Mouse (Mus musculus): ENCODE results near the gene Sprn. TPM values are rescaled to one million over a fixed set of nuclear protein-coding genes. Genes with fewer than 3 reads are reported as not detected.

Sprn gene
- polyA plus RNA-seq (2015; fragmentation: Nextera tagmentation; extraction: Ambion mirVana) = 0.87 and 1.3 TPM in 2 replicates

- WGBS = 3% methylated on average over 28 of the region's 28 CpGs
- no peaks in the 10 kb centered on the region for H3K36me3 ChIP-seq
- H3K4me3 ChIP-seq (replicated peaks) = peak within 1 kb of the TSS; percentile 30
- H3K4me2 ChIP-seq (replicated peaks) = peak within 1 kb of the TSS; percentile 46
- no peak within 1 kb of the TSS for H3K9ac ChIP-seq
- H3K4me1 ChIP-seq = peaks cover 11% of the 10 kb centered on the region
- ATAC-seq (ENCODE audit: insufficient number of reproducible peaks, low FRiP score, low TSS enrichment, low read depth) = no peak
- H3K27me3 ChIP-seq = peaks cover 44% of the 10 kb centered on the region
- no peaks in the 10 kb centered on the region for H3K9me3 ChIP-seq (replicated peaks)
- H3K27ac ChIP-seq (replicated peaks) = no peak within 1 kb of the TSS
Observed at GRCm38 (mm10) chr7:140154218-140154927, at the start of gene Sprn. Sprn (minus strand) TSS chr7:140154877.

- no peak overlapping the region for H3K4me3 ChIP-seq (replicated peaks)
- 88% methylated on average over 4 of the region's 4 CpGs for WGBS
- no peak overlapping the region for H3K27ac ChIP-seq (replicated peaks)
- no peak overlapping the region for H3K4me2 ChIP-seq (replicated peaks)
- no peak for ATAC-seq (ENCODE audit: insufficient number of reproducible peaks, low FRiP score, low TSS enrichment, low read depth)
- no peaks in the 10 kb centered on the region for H3K9me3 ChIP-seq (replicated peaks)
- no peaks in the 10 kb centered on the region for H3K27me3 ChIP-seq
- no peak overlapping the region for H3K9ac ChIP-seq
- H3K36me3 ChIP-seq = no peaks in the 10 kb centered on the region
- H3K4me1 ChIP-seq = no peaks in the 10 kb centered on the region
Observed at GRCm38 (mm10) chr7:140201090-140201489, 46.4 kb upstream of the Sprn start.

GRCm38 (mm10) chr7:140196002-140196401 is 41.3 kb upstream of the Sprn start:
- 75% methylated on average over 8 of the region's 8 CpGs for WGBS
- Histone ChIP-seq H3K4me2 (replicated peaks) (no peak overlapping the region), H3K9ac (no peak overlapping the region), H3K4me3 (replicated peaks) (no peak overlapping the region), H3K27ac (replicated peaks) (no peak overlapping the region), H3K4me1 (no peaks in the 10 kb centered on the region), H3K36me3 (no peaks in the 10 kb centered on the region), H3K27me3 (no peaks in the 10 kb centered on the region), H3K9me3 (replicated peaks) (no peaks in the 10 kb centered on the region)
- no peak for ATAC-seq (ENCODE audit: insufficient number of reproducible peaks, low FRiP score, low TSS enrichment, low read depth)

GRCm38 (mm10) chr7:140194031-140194430 is 39.4 kb upstream of the Sprn start:
- no peak overlapping the region for H3K4me3 ChIP-seq (replicated peaks)
- no peak overlapping the region for H3K27ac ChIP-seq (replicated peaks)
- H3K9ac ChIP-seq = no peak overlapping the region
- no peaks in the 10 kb centered on the region for H3K9me3 ChIP-seq (replicated peaks)
- H3K4me1 ChIP-seq = no peaks in the 10 kb centered on the region
- H3K36me3 ChIP-seq = no peaks in the 10 kb centered on the region
- ATAC-seq (ENCODE audit: insufficient number of reproducible peaks, low FRiP score, low TSS enrichment, low read depth) = no peak
- no peak overlapping the region for H3K4me2 ChIP-seq (replicated peaks)
- 79% methylated on average over 4 of the region's 4 CpGs for WGBS
- no peaks in the 10 kb centered on the region for H3K27me3 ChIP-seq

- no peak overlapping the region for H3K4me3 ChIP-seq (replicated peaks)
- no peaks in the 10 kb centered on the region for H3K36me3 ChIP-seq
- no peak overlapping the region for H3K27ac ChIP-seq (replicated peaks)
- 81% methylated on average over 2 of the region's 2 CpGs for WGBS
- H3K27me3 ChIP-seq = no peaks in the 10 kb centered on the region
- H3K9me3 ChIP-seq (replicated peaks) = no peaks in the 10 kb centered on the region
- no peak for ATAC-seq (ENCODE audit: insufficient number of reproducible peaks, low FRiP score, low TSS enrichment, low read depth)
- no peaks in the 10 kb centered on the region for H3K4me1 ChIP-seq
- no peak overlapping the region for H3K9ac ChIP-seq
- no peak overlapping the region for H3K4me2 ChIP-seq (replicated peaks)
Observed at GRCm38 (mm10) chr7:140192851-140193250, 38.2 kb upstream of the Sprn start.

GRCm38 (mm10) chr7:140192445-140192844 is 37.8 kb upstream of the Sprn start:
- no peak overlapping the region for H3K27ac ChIP-seq (replicated peaks)
- H3K4me1 ChIP-seq = no peaks in the 10 kb centered on the region
- H3K4me2 ChIP-seq (replicated peaks) = no peak overlapping the region
- WGBS = 63% methylated on average over 2 of the region's 2 CpGs
- no peaks in the 10 kb centered on the region for H3K9me3 ChIP-seq (replicated peaks)
- no peaks in the 10 kb centered on the region for H3K36me3 ChIP-seq
- no peak overlapping the region for H3K9ac ChIP-seq
- H3K27me3 ChIP-seq = no peaks in the 10 kb centered on the region
- H3K4me3 ChIP-seq (replicated peaks) = no peak overlapping the region
- no peak for ATAC-seq (ENCODE audit: insufficient number of reproducible peaks, low FRiP score, low TSS enrichment, low read depth)

GRCm38 (mm10) chr7:140190435-140190834 is 35.8 kb upstream of the Sprn start:
- Histone ChIP-seq H3K4me2 (replicated peaks) (no peak overlapping the region), H3K27me3 (no peaks in the 10 kb centered on the region), H3K36me3 (no peaks in the 10 kb centered on the region), H3K9me3 (replicated peaks) (no peaks in the 10 kb centered on the region), H3K4me3 (replicated peaks) (no peak overlapping the region), H3K27ac (replicated peaks) (no peak overlapping the region), H3K9ac (no peak overlapping the region), H3K4me1 (no peaks in the 10 kb centered on the region)
- WGBS = 83% methylated on average over 1 of the region's 1 CpGs
- ATAC-seq (ENCODE audit: insufficient number of reproducible peaks, low FRiP score, low TSS enrichment, low read depth) = no peak

GRCm38 (mm10) chr7:140188391-140189328 is 34.0 kb upstream of the Sprn start:
- no peak for ATAC-seq (ENCODE audit: insufficient number of reproducible peaks, low FRiP score, low TSS enrichment, low read depth)
- no peak overlapping the region for H3K4me2 ChIP-seq (replicated peaks)
- no peaks in the 10 kb centered on the region for H3K9me3 ChIP-seq (replicated peaks)
- no peaks in the 10 kb centered on the region for H3K36me3 ChIP-seq
- H3K27me3 ChIP-seq = no peaks in the 10 kb centered on the region
- H3K4me1 ChIP-seq = no peaks in the 10 kb centered on the region
- no peak overlapping the region for H3K4me3 ChIP-seq (replicated peaks)
- 56% methylated on average over 4 of the region's 4 CpGs for WGBS
- H3K9ac ChIP-seq = no peak overlapping the region
- no peak overlapping the region for H3K27ac ChIP-seq (replicated peaks)

- Histone ChIP-seq H3K36me3 (no peaks in the 10 kb centered on the region), H3K27ac (replicated peaks) (no peak overlapping the region), H3K9ac (no peak overlapping the region), H3K27me3 (no peaks in the 10 kb centered on the region), H3K4me1 (no peaks in the 10 kb centered on the region), H3K4me3 (replicated peaks) (no peak overlapping the region), H3K4me2 (replicated peaks) (no peak overlapping the region), H3K9me3 (replicated peaks) (no peaks in the 10 kb centered on the region)
- no peak for ATAC-seq (ENCODE audit: insufficient number of reproducible peaks, low FRiP score, low TSS enrichment, low read depth)
- WGBS = 81% methylated on average over 7 of the region's 7 CpGs
Observed at GRCm38 (mm10) chr7:140187721-140188390, 33.2 kb upstream of the Sprn start.

GRCm38 (mm10) chr7:140186646-140187620 is 32.3 kb upstream of the Sprn start:
- Histone ChIP-seq H3K4me2 (replicated peaks) (no peak overlapping the region), H3K27me3 (no peaks in the 10 kb centered on the region), H3K4me1 (no peaks in the 10 kb centered on the region), H3K36me3 (no peaks in the 10 kb centered on the region), H3K4me3 (replicated peaks) (no peak overlapping the region), H3K9ac (no peak overlapping the region), H3K27ac (replicated peaks) (no peak overlapping the region), H3K9me3 (replicated peaks) (no peaks in the 10 kb centered on the region)
- WGBS = 63% methylated on average over 18 of the region's 18 CpGs
- peak; percentile 68; the same call in 1 of the 2 replicates for ATAC-seq (ENCODE audit: insufficient number of reproducible peaks, low FRiP score, low TSS enrichment, low read depth)

Measured in embryonic facial prominence, embryonic 15.5 days (tissue).